Mouse (Mus musculus): ENCODE measurements around the gene Vmn2r84.
"Not testable (repeated sequence)": the region's sequence is repeated elsewhere in the genome, so short reads cannot be mapped to it uniquely, and the experiment has no call there.

Vmn2r84 gene

DNA sequence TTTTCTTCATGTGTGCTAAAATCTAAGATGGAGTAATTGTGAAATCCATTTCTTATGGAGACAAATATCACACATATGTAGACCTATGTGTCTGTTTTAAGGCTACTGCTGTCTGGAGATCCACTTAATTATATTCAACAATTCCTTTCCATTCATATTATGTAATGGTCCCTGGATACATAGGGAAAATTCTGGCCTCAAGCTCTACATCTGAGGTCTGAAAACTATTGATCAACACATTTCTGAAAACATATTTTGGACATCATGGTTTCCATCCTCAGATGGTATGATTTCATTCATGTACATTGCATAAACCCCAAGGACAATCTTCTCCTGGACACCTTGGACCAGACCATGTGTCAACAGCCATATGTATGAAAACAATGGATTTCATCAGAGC is at the start of gene Vmn2r84:
TSS of gene Vmn2r84 (minus strand) at position 101 of the 400 bp plus-strand sequence.
- ChIA-PET CTCF (no interaction called here), POLR2A (no interaction called here)

DNA sequence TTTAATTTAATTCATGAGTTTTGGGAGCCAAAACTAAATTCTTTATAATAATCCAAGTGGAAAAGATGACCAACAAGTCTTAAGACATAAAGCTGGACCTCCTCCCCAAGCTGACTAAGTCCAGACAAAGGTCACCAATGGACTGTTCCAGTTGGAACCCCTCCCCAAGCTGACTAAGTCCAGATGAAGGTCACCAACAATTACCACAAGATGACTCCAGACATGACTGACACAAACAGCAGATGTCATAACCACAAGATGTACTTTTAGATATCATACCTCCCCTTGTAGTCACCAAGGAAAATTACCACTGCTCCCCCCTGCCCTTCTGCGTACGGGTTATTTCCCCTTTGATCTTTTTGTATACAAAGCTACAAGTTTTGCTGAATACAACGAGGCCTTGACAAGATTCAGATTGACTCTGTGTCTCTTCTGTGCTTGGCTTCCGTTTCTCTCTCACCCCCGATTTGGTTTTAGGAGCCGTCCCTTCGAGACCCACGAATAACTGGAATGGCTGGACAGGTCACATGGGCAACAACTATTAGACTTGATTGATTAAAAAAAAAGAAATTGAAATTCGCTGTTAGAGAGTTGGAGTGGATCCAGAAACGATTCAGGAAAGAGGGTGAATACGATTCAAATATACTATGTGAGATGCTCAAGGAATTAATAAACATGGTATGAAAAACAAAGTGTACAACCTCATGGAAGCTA is 40.2 kb upstream of the Vmn2r84 start:
- CTCF ChIA-PET, POLR2A ChIA-PET: not testable (repeated sequence)

- CTCF ChIA-PET, POLR2A ChIA-PET: not testable (repeated sequence)
Measured at GRCm38 (mm10) chr10:130429603-130430002, 35.5 kb upstream of the Vmn2r84 start, which contains the start of gene Vmn2r85. Vmn2r85 (minus strand) TSS chr10:130429703.

DNA sequence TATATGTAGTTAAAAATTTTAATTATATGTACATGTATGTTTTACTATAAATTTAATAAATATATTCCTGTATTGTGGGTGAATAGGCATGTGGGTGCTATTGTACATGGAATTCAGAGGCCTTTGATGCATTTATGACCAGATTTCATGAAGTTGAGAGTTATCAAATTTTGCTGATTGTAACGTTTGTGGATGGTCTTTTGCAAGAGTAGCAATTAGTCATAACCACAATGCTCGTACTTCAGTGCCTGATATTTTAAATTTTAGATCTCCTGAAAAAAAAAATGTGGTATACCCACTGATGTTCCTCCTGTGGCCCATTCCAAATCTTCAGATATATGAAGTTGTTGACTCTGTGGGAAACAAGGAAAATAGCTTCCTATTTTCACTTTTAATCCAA is 28.2 kb upstream of the Vmn2r84 start:
- CTCF ChIA-PET, POLR2A ChIA-PET: not testable (repeated sequence)

- ChIA-PET CTCF (no interaction called here), POLR2A (interaction anchor here in 2 of 4 experiments (0.6 to 0.7 kb wide), 2 partner anchors 121 to 122 kb away, joined by 3 to 5 read pairs; no protein-coding TSS in a partner anchor)
Measured at GRCm38 (mm10) chr10:130420401-130420800, 26.3 kb upstream of the Vmn2r84 start.

- CTCF ChIA-PET = not testable (repeated sequence)
Measured at GRCm38 (mm10) chr10:130419954-130420353, 25.8 kb upstream of the Vmn2r84 start.

DNA sequence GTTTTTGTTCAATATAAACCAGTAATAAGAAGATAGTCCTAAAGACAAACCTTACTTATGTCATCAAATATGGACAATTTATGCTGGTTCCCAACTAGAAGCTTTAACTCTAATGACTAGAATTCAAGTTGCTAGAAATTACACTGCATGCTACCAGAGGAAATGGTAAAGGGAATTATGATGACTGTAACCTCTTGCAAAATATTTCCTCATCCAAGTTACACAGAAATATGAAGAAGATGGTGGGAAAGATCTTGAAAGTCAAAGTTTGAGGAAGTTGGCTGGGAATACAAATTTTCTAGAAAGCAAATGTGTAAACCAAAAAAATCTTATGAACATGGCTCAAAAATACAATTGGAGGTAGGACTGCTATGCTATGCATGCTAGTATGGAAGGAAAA is 22.2 kb upstream of the Vmn2r84 start:
- POLR2A ChIA-PET, CTCF ChIA-PET: not testable (repeated sequence)

More at GRCm38 (mm10) chr10:130419954-130420353, 25.8 kb upstream of the Vmn2r84 start:
- POLR2A ChIA-PET = interaction anchor here in 1 of 4 experiments (0.6 kb wide), 1 partner anchor 122 kb away, joined by 3 read pairs; no protein-coding TSS in a partner anchor

- CTCF ChIA-PET = not testable (repeated sequence)
- POLR2A ChIA-PET = interaction anchor here in 1 of 4 experiments (0.6 kb wide), 1 partner anchor 181 kb away, joined by 5 read pairs; no protein-coding TSS in a partner anchor
Measured at GRCm38 (mm10) chr10:130412167-130412698, 18.1 kb upstream of the Vmn2r84 start.

DNA sequence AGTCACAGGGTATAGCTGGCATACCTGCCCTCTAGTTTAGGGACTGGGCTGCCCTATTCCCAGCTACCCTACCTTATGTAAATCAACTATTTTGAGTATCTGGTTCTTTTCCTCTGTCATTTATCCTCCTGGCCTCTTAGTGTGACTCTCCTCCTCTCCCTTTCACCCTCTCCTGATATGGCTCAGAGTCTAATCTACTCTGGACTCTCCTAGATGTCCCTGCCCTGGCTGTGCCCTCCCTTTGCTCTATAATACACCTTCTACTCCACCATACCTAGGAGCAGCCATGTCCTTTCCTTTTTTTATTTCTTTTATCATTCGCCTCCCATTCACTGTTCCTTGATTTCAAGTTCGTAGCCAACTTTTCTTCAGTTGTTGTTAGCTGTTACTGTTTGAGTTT is 19.0 kb downstream of the Vmn2r84 start:
- CTCF ChIA-PET = no interaction called here
- POLR2A ChIA-PET = no interaction called here

- ChIA-PET POLR2A (interaction anchor here in 1 of 4 experiments (0.7 kb wide), 1 partner anchor 120 kb away, joined by 11 read pairs; no protein-coding TSS in a partner anchor), CTCF (no interaction called here)
Measured at GRCm38 (mm10) chr10:130372491-130373173, 21.5 kb downstream of the Vmn2r84 start.

GRCm38 (mm10) chr10:130371644-130372043 is 22.5 kb downstream of the Vmn2r84 start:
- CTCF ChIA-PET = no interaction called here
- POLR2A ChIA-PET = no interaction called here

DNA sequence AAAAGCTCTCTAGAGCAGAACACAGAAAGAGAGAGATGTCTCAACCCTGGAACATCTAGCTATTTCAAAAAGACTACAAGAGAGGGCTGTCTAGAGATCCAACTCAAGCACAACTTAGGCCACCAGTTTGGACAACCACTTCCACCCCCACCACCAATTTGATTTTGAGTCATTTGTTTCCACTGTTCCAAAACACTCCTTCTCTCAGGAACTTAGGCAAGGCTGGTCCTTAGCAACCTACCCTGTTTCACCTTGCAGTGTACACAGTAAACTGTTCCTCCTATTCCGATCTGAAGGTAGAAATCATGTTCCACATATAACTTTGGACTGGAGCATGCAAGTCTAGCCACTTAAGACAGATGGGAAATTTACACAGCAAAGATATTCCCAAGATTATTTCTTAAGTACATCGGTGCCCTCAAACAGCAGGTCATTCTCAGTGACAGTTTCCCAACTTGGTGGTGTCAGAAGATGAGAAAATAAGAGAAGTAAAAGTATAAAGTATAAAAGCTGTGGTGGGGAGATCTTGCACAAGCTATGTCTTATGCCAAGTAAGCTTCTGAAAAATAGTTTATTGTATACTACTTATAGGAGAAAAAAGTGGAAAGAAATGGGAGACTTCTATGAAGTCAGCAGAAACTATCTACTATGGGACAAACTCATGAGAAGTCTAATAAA is 24.0 kb downstream of the Vmn2r84 start:
- POLR2A ChIA-PET = no interaction called here

DNA sequence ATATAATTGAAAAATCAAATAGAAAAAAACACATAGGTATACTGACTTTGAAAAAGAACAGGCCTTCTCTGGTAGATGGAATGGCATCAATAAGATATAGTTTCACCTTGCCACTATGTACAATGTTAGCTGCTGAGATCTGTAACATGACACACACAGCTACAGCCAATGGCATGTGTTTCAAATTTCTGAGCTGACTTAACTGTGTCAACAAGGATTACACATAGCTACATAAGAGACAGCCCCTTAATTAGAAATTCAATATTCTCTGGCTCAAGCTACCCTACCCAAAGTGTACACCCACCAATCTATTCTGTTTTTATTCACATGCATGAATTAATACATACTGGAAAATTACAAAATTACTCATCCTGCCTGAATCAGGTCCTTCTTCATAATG is 25.7 kb downstream of the Vmn2r84 start:
- ChIA-PET POLR2A (no interaction called here), CTCF (no interaction called here)

More for the DNA sequence above, 24.0 kb downstream of the Vmn2r84 start:
- CTCF ChIA-PET = no interaction called here

- ChIA-PET POLR2A (no interaction called here), CTCF (no interaction called here)
Measured at GRCm38 (mm10) chr10:130364766-130365165, 29.4 kb downstream of the Vmn2r84 start.

- POLR2A ChIA-PET = no interaction called here
- CTCF ChIA-PET = no interaction called here
Measured at GRCm38 (mm10) chr10:130363438-130364164, 30.5 kb downstream of the Vmn2r84 start.

DNA sequence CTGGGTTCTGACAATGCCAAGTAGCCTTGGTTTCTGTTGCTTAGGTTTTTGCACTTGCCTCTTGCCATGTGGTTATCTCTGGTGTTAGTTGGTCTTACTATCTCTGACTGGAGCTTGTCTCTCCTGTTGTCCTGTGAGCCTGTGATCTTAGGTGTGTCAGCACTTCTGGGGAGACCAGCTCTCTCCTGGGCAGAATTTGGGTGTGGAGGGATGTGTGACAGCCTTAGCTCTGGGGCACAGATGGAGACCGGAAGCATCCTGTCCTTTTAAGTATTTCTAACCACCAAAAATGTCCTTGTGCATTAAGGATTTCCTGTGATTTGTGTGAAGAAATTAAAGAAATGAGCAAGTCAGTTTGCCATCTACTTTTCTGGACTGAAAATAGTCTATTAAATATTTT is 50.1 kb downstream of the Vmn2r84 start:
- CTCF ChIA-PET = no interaction called here
- POLR2A ChIA-PET = no interaction called here

DNA sequence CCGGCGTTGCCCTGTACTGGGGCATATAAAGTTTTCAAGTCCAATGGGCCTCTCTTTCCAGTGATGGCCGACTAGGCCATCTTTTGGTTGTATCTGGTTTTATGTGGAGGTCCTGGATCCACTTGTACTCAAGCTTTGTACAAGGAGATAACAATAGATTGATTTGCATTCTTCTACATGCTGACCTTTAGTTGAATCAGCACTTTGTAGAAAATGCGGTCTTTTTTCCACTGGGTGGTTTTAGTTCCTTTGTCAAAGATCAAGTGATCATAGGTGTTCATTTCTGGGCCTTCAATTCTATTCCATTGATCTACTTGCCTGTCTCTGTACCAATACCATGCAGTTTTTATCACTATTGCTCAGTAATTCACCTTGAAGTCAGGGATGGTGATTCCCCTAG is 54.1 kb downstream of the Vmn2r84 start:
- CTCF ChIA-PET, POLR2A ChIA-PET: not testable (repeated sequence)

- POLR2A ChIA-PET = no interaction called here
- CTCF ChIA-PET = no interaction called here
Measured at GRCm38 (mm10) chr10:130337581-130337980, 56.6 kb downstream of the Vmn2r84 start.

- ChIA-PET POLR2A (no interaction called here), CTCF (no interaction called here)
Measured at GRCm38 (mm10) chr10:130336385-130336784, 57.7 kb downstream of the Vmn2r84 start.

- CTCF ChIA-PET = no interaction called here
- POLR2A ChIA-PET = no interaction called here
Measured at GRCm38 (mm10) chr10:130330711-130331110, 63.4 kb downstream of the Vmn2r84 start.

Data from embryonic stem cell, embryonic (primary cell).